Mouse (Mus musculus): Measurements from ENCODE around the gene Ccr4. TPM values are rescaled to one million over a fixed set of nuclear protein-coding genes. Genes with fewer than 3 reads are reported as not detected.

Gene Ccr4
- polyA plus RNA-seq, 1 experiment from 2014 or later: not detected

DNA sequence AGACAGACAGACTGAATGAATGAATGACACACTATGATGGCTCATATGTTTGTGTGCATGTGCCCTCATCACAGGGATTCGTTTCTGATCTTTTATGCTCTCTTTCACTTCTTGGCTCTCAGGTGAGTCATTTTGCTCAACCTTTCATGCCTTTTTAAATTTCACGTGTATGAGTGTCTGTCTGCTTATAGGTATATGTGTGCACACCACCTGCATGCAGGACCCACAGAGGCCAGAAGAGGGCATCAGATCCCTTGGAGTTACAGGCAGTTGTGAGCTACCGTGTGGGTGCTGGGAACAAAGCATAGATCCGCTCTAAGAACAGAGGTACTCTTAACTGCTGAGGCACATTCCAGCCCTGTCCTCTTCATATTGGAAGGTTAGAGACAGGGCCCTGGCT lies 36.0 kb downstream of the Ccr4 start:
- DNase-seq (ENCODE audit: low read depth, low spot score): no peak
- no peak for TF ChIP-seq CTCF (IDR thresholded peaks at IDR 0.05)
- in situ Hi-C loops (cut with MboI; ENCODE audit: low pct_unique_long_range_greater_than_20kb): no loop called here
- ATAC-seq: no peak
- POLR2A ChIA-PET: interaction anchor here (0.5 kb wide), 1 partner anchor 25 kb away, joined by 3 read pairs; no protein-coding TSS in a partner anchor
- CTCF ChIA-PET: no interaction called here
- no peaks in the 10 kb centered on the region for H3K27me3 ChIP-seq

GRCm38 (mm10) chr9:114468217-114468616 lies 36.5 kb downstream of the Ccr4 start:
- TF ChIP-seq CTCF (IDR thresholded peaks at IDR 0.05): no peak
- ChIA-PET POLR2A (interaction anchor here (0.5 kb wide), 1 partner anchor 25 kb away, joined by 3 read pairs; no protein-coding TSS in a partner anchor), CTCF (no interaction called here)
- in situ Hi-C loops (cut with MboI; ENCODE audit: low pct_unique_long_range_greater_than_20kb): no loop called here
- DNase-seq (ENCODE audit: low read depth, low spot score) (no peak), ATAC-seq (no peak)
- H3K27me3 ChIP-seq: no peaks in the 10 kb centered on the region

GRCm38 (mm10) chr9:114466871-114467270 lies 37.8 kb downstream of the Ccr4 start:
- CTCF ChIA-PET: no interaction called here
- no peaks in the 10 kb centered on the region for H3K27me3 ChIP-seq
- DNase-seq (ENCODE audit: low read depth, low spot score) (no peak), ATAC-seq (no peak)
- in situ Hi-C loops (cut with MboI; ENCODE audit: low pct_unique_long_range_greater_than_20kb): no loop called here
- no peak for TF ChIP-seq CTCF (IDR thresholded peaks at IDR 0.05)
- POLR2A ChIA-PET: no interaction called here

- in situ Hi-C loops (cut with MboI; ENCODE audit: low pct_unique_long_range_greater_than_20kb): no loop called here
- H3K27me3 ChIP-seq: no peaks in the 10 kb centered on the region
- ChIA-PET CTCF (no interaction called here), POLR2A (no interaction called here)
- DNase-seq (ENCODE audit: low read depth, low spot score) (no peak), ATAC-seq (no peak)
- TF ChIP-seq CTCF (IDR thresholded peaks at IDR 0.05): no peak
Measured at GRCm38 (mm10) chr9:114465442-114465841, 39.3 kb downstream of the Ccr4 start.

- ATAC-seq (no peak), DNase-seq (ENCODE audit: low read depth, low spot score) (no peak)
- in situ Hi-C loops (cut with MboI; ENCODE audit: low pct_unique_long_range_greater_than_20kb): no loop called here
- no peaks in the 10 kb centered on the region for H3K27me3 ChIP-seq
- POLR2A ChIA-PET: no interaction called here
- CTCF ChIA-PET: no interaction called here
- TF ChIP-seq CTCF (IDR thresholded peaks at IDR 0.05): no peak
Measured at GRCm38 (mm10) chr9:114462569-114462968, 42.1 kb downstream of the Ccr4 start.

DNA sequence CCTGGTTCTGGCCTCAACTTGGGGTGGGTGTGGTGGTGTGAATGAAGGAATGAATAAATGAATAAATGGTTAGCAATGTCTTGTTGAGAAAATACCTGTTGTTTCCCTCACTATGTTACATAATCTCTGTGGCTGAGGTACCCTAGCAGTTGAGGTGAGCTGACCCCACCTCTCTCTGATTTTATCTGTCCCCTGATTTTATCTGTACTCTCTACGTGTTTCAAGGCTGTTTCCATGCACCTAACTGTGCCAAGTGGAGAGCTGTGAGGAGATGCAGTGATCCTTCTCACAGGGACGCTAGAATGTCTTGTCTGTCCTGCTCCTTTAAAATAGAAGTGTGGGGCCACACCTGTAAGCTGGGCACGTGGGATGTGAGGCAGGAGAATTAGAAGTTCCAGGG lies 46.3 kb downstream of the Ccr4 start:
- in situ Hi-C loops (cut with MboI; ENCODE audit: low pct_unique_long_range_greater_than_20kb): no loop called here
- no peak for DNase-seq (ENCODE audit: low read depth, low spot score)
- CTCF ChIA-PET: interaction anchor here (1.4 kb wide), 1 partner anchor 14 kb away, joined by 4 read pairs; no protein-coding TSS in a partner anchor
- POLR2A ChIA-PET: no interaction called here
- no peak for ATAC-seq
- TF ChIP-seq CTCF (IDR thresholded peaks at IDR 0.05): no peak
- H3K27me3 ChIP-seq: no peaks in the 10 kb centered on the region

- no peaks in the 10 kb centered on the region for H3K27me3 ChIP-seq
- CTCF ChIA-PET: no interaction called here
- in situ Hi-C loops (cut with MboI; ENCODE audit: low pct_unique_long_range_greater_than_20kb): no loop called here
- POLR2A ChIA-PET: no interaction called here
- no peak for TF ChIP-seq CTCF (IDR thresholded peaks at IDR 0.05)
- DNase-seq (ENCODE audit: low read depth, low spot score) (no peak), ATAC-seq (no peak)
Measured at GRCm38 (mm10) chr9:114455420-114455819, 49.3 kb downstream of the Ccr4 start.

DNA sequence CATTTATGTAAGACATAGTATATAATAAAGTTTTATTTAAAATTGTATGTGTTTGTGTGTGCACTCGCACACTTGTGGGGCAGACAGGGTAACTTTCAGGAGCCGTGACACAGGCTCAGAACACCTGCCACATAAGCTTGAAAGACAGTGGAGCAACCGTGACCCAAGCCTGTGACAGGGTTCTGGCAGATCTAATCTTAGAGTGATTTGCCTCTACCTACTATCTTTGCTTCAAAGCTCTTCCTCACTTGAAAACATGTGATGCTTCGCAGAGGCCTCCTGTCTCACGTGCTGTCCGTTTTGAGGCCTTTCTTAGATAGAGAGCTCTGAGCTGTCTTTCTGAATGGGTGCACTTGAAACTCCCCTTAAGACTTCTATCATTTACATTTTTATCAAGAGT lies 52.3 kb downstream of the Ccr4 start:
- no peak for TF ChIP-seq CTCF (IDR thresholded peaks at IDR 0.05)
- no peak for ATAC-seq
- CTCF ChIA-PET: no interaction called here
- in situ Hi-C loops (cut with MboI; ENCODE audit: low pct_unique_long_range_greater_than_20kb): no loop called here
- no peaks in the 10 kb centered on the region for H3K27me3 ChIP-seq
- POLR2A ChIA-PET: no interaction called here
- DNase-seq (ENCODE audit: low read depth, low spot score): no peak

DNA sequence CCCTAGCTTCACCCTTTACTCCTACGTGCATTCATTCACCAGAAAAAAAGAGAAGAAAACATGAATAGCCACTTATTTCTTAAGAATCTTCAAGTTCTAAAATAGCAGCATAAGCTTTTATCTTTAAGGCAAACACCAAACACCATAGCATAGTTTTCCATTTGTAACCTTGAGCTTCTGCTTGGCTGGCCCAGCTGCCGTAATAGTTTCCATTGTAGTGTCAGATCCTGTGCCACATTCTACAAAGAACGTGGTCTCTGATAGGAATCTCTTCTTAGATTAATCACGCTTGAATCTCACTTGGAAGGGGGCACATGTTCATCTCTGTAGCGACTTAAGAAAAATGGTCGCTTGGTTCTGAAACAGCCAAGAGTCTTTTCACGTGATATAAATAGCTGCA lies 53.1 kb downstream of the Ccr4 start:
- H3K27me3 ChIP-seq: no peaks in the 10 kb centered on the region
- ATAC-seq (no peak), DNase-seq (ENCODE audit: low read depth, low spot score) (no peak)
- TF ChIP-seq CTCF (IDR thresholded peaks at IDR 0.05): no peak
- CTCF ChIA-PET: no interaction called here
- in situ Hi-C loops (cut with MboI; ENCODE audit: low pct_unique_long_range_greater_than_20kb): no loop called here
- POLR2A ChIA-PET: no interaction called here

GRCm38 (mm10) chr9:114449120-114449754 lies 55.5 kb downstream of the Ccr4 start:
- ChIA-PET POLR2A (no interaction called here), CTCF (no interaction called here)
- no peaks in the 10 kb centered on the region for H3K27me3 ChIP-seq
- DNase-seq (ENCODE audit: low read depth, low spot score) (peak; percentile 39), ATAC-seq (peak; percentile 88)
- no peak for TF ChIP-seq CTCF (IDR thresholded peaks at IDR 0.05)
- in situ Hi-C loops (cut with MboI; ENCODE audit: low pct_unique_long_range_greater_than_20kb): no loop called here

- in situ Hi-C loops (cut with MboI; ENCODE audit: low pct_unique_long_range_greater_than_20kb): no loop called here
- DNase-seq (ENCODE audit: low read depth, low spot score) (no peak), ATAC-seq (no peak)
- TF ChIP-seq CTCF (IDR thresholded peaks at IDR 0.05): no peak
- CTCF ChIA-PET: no interaction called here
- POLR2A ChIA-PET: no interaction called here
- no peaks in the 10 kb centered on the region for H3K27me3 ChIP-seq
Measured at GRCm38 (mm10) chr9:114448700-114449099, 56.0 kb downstream of the Ccr4 start.

GRCm38 (mm10) chr9:114446887-114447286 lies 57.8 kb downstream of the Ccr4 start:
- no peak for ATAC-seq

More at GRCm38 (mm10) chr9:114446887-114447286, 57.8 kb downstream of the Ccr4 start:
- H3K27me3 ChIP-seq: no peaks in the 10 kb centered on the region
- TF ChIP-seq CTCF (IDR thresholded peaks at IDR 0.05): no peak
- CTCF ChIA-PET: no interaction called here
- in situ Hi-C loops (cut with MboI; ENCODE audit: low pct_unique_long_range_greater_than_20kb): no loop called here
- DNase-seq (ENCODE audit: low read depth, low spot score): no peak
- POLR2A ChIA-PET: no interaction called here
